Mouse (Mus musculus) kidney, postnatal 0 days (tissue): ENCODE data around the gene Csrnp3. TPM values are rescaled to one million over a fixed set of nuclear protein-coding genes. Genes with fewer than 3 reads are reported as not detected.

ENCODE experiments used
- ATAC-seq: fragments of 200-750 bp; cut with Nextera tagmentation; replicated peaks from 2 replicates; pipeline ENCODE4 v1.8.0; 2017; ENCODE audit warnings: low read depth, moderate number of reproducible peaks, moderate TSS enrichment, moderate library complexity; ENCODE audit not compliant: low FRiP score
- DNase-seq: peaks from one replicate; pipeline ENCODE4 v3.0.0-alpha.2; 2016; ENCODE audit warnings: low spot score
- H3K27ac ChIP-seq: fragments of 300-500 bp; sonication (generic); 2 replicates; pipeline ENCODE4 v1.5.1; 2014; ENCODE audit warnings: mild to moderate bottlenecking
- H3K27me3 ChIP-seq: fragments of 300-500 bp; sonication (generic); 2 replicates; pipeline ENCODE4 v1.6.1; 2014; ENCODE audit warnings: low read length, mixed read lengths; ENCODE audit not compliant: insufficient read depth
- H3K36me3 ChIP-seq: fragments of 300-500 bp; sonication (generic); 2 replicates; pipeline ENCODE4 v1.6.1; 2014; ENCODE audit warnings: low read length, mixed read lengths; ENCODE audit not compliant: insufficient read depth
- H3K4me1 ChIP-seq: fragments of 300-500 bp; sonication (generic); replicated peaks from 2 replicates; pipeline ENCODE4 v1.6.1; 2014; ENCODE audit warnings: antibody characterized with exemption, low read length, mixed read lengths; ENCODE audit not compliant: insufficient read depth
- H3K4me2 ChIP-seq: fragments of 300-500 bp; sonication (generic); 2 replicates; pipeline ENCODE4 v1.6.1; 2014; ENCODE audit warnings: mild to moderate bottlenecking, low read length, moderate library complexity, mixed read lengths
- H3K4me3 ChIP-seq: fragments of 300-500 bp; sonication (generic); replicated peaks from 2 replicates; pipeline ENCODE4 v1.5.1; 2014; ENCODE audit warnings: low read depth, low read length
- H3K9ac ChIP-seq: fragments of 300-500 bp; sonication (generic); 2 replicates; pipeline ENCODE4 v1.6.1; 2014; ENCODE audit warnings: low read depth, low read length
- H3K9me3 ChIP-seq: fragments of 300-500 bp; sonication (generic); replicated peaks from 2 replicates; pipeline ENCODE4 v1.6.1; 2016; ENCODE audit warnings: low read length, inconsistent platforms, mixed read lengths
- CTCF ChIP-seq: IDR thresholded peaks from 2 replicates; pipeline ENCODE4 v1.5.1; 2016; ENCODE audit warnings: antibody characterized with exemption, low read depth, mild to moderate bottlenecking, moderate library complexity
- WGBS: fragments of 180-500 bp; shearing (Covaris S2); extraction: QIAGEN DNeasy Blood & Tissue Kit; methylation state at CpG from one replicate; pipeline ENCODE4 v1.1.7; 2014; 5-methylcytosine and 5-hydroxymethylcytosine counted together
- polyA plus RNA-seq: library from polyadenylated mRNA; unstranded; fragments of >200 nt; fragmentation: Nextera tagmentation; extraction: Ambion mirVana; gene quantifications from 2 replicates; pipeline ENCODE4 v1.2.1, GENCODE M21; 2015

Csrnp3 gene
- polyA plus RNA-seq, 1 experiment from 2014 or later = 1.5 TPM

DNA sequence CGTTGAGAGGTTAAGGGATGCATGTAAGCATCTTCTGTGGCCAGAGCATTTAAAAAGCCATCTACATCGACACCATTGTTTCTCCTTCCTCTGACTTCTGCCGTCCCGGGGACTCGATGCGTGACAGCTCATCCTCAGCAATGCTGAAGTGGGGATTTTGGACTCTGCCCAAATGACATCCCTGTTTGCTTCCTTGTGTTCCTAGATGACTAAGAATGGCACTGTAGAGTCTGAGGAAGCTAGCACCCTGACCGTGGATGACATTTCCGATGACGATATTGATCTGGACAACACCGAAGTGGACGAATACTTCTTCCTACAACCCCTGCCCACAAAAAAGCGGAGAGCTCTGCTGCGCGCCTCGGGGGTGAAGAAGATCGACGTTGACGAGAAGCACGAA is 173.7 kb downstream of the Csrnp3 start:
- Histone ChIP-seq H3K4me2 (no peak overlapping the region), H3K4me3 (no peak overlapping the region), H3K27me3 (no peaks in the 10 kb centered on the region), H3K9me3 (no peaks in the 10 kb centered on the region), H3K27ac (no peak overlapping the region), H3K9ac (no peak overlapping the region), H3K36me3 (no peaks in the 10 kb centered on the region), H3K4me1 (no peaks in the 10 kb centered on the region)
- no peak for DNase-seq
- no peak for ATAC-seq
- WGBS = 88% methylated on average over 19 of the region's 19 CpGs
- no peak for TF ChIP-seq CTCF

DNA sequence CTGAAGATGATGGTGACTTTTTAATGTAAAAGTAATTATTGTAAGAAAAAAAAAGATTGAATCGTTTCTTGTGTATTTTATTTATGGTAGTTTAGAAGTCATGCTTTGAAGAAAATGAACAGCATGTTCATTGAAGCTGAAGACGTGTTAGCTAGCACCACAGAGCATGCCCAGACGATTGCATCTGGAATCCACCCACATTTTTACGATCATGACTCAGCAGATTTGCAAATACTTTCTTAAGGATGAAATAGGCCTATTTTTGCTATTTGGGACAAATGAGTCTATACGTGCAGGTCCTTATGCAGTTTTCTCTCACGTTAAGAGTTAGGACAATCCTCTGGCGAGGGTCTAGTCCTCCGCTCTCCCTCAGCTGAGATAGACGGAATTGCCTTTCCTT is 177.9 kb downstream of the Csrnp3 start:
- Histone ChIP-seq H3K4me3 (no peak overlapping the region), H3K36me3 (no peaks in the 10 kb centered on the region), H3K9me3 (no peaks in the 10 kb centered on the region), H3K4me1 (no peaks in the 10 kb centered on the region), H3K27me3 (no peaks in the 10 kb centered on the region), H3K9ac (no peak overlapping the region), H3K4me2 (no peak overlapping the region), H3K27ac (no peak overlapping the region)
- no peak for TF ChIP-seq CTCF
- ATAC-seq (no peak), DNase-seq (no peak)
- 82% methylated on average over 9 of the region's 9 CpGs for WGBS

DNA sequence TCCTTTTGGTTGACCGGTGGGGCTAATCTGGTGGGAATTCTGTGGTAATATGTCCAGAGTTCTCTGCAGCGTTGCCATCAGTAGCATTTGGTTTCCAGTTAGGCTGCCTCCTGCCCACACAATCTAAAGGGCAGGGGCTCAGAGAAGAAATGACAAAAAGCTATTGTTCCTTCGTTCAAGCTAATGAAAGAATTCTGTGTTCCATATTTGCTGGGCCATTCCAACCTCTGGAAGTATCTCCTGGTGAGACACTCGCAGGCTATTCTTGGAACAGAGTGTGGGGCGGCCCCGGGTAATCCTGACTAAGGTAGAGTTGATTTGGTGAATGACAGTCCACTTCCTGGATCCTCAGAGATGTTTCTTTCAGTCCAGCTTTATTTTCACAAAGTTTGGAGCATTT is 179.3 kb downstream of the Csrnp3 start:
- TF ChIP-seq CTCF = no peak
- 81% methylated on average over 6 of the region's 6 CpGs for WGBS
- Histone ChIP-seq H3K4me1 (no peaks in the 10 kb centered on the region), H3K4me3 (no peak overlapping the region), H3K9me3 (no peaks in the 10 kb centered on the region), H3K27ac (no peak overlapping the region), H3K4me2 (no peak overlapping the region), H3K27me3 (no peaks in the 10 kb centered on the region), H3K36me3 (no peaks in the 10 kb centered on the region), H3K9ac (no peak overlapping the region)
- DNase-seq = no peak
- no peak for ATAC-seq

DNA sequence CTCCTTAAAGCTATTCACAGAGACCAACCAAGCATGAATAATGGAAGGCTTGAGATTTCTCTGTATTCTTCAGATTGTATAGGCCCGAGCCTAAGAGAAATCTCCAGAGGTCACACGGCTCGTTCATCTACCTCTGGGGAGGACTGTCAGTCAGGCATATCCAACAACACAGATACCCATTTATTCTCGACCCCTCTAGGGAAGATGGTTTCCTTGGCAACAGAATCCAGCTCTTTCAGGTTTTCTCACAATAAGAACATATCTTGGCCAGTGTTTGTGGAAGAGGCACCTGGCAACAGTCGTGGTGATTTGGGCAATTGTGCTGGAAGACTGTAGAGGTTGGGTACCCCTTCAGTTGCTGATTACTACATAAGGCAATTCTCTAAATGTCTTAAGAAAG is 183.2 kb downstream of the Csrnp3 start:
- no peaks in the 10 kb centered on the region for H3K9me3 ChIP-seq
- DNase-seq (no peak), ATAC-seq (no peak)
- H3K27ac ChIP-seq = no peak overlapping the region
- no peak overlapping the region for H3K9ac ChIP-seq
- no peaks in the 10 kb centered on the region for H3K4me1 ChIP-seq
- H3K27me3 ChIP-seq = no peaks in the 10 kb centered on the region
- no peak overlapping the region for H3K4me3 ChIP-seq
- no peaks in the 10 kb centered on the region for H3K36me3 ChIP-seq
- H3K4me2 ChIP-seq = no peak overlapping the region
- WGBS = 34% methylated on average over 5 of the region's 5 CpGs
- TF ChIP-seq CTCF = no peak

DNA sequence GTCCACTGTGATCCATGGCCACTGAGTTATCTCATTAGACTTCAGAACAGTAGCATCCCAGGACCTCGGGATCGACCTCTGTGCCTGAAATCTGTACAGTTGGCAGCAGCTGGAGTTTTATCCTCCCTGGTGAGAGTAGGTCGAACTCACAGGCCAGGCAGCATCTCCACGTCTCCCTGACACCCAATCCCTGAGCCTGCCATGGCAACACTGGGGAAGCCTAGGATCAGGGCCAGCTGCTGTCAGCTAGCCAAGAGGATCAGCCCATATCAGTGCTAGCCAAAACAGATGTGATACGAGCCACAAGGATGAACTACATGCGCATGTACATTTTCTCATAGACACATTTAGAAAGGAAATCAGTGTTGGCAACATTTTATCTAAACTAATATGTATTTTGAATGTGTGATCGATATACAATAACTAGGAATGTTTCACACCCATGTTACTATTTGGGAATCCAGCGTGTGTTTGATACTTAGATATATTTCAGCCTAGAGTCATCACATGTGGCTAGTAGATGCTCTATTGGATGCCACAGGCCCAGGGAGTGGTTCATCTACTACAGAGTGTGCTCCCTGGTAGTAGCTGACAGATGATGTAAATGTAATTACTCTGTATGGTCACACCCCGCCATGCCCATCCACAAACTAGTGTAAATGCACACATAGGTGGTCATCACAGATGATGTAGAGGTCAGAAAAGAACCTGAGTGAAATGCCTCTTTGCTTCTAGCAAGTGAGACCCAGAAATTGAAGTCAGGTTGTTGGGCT is 189.5 kb downstream of the Csrnp3 start:
- TF ChIP-seq CTCF = no peak
- no peak for ATAC-seq
- H3K4me2 ChIP-seq = no peak overlapping the region
- H3K9me3 ChIP-seq = no peaks in the 10 kb centered on the region
- 65% methylated on average over 9 of the region's 9 CpGs for WGBS
- no peaks in the 10 kb centered on the region for H3K36me3 ChIP-seq
- DNase-seq = no peak
- no peak overlapping the region for H3K4me3 ChIP-seq
- H3K9ac ChIP-seq = no peak overlapping the region
- H3K4me1 ChIP-seq = no peaks in the 10 kb centered on the region
- no peak overlapping the region for H3K27ac ChIP-seq
- H3K27me3 ChIP-seq = no peaks in the 10 kb centered on the region

DNA sequence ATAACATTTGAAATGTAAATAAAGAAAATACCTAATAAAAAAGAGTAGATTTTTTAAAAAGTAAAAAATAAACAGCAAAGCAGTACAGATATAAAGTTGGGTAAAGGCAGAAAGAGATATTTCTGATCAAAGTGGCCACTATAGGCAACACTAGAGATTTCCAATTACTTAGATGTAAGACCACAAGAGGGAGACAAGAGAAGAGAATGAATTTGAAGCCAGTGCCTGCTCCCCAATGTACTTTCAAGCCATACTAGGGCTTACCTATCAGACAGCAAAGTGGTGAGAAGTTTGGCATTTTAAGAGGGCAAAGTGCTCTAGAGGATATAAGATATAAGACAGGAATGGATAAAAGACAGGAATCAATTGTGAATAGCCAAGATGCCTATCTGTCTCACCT is 195.0 kb downstream of the Csrnp3 start:
- H3K4me3 ChIP-seq = no peak overlapping the region
- DNase-seq (peak; percentile 15), ATAC-seq (no peak)
- peak; percentile 42 for TF ChIP-seq CTCF
- no peaks in the 10 kb centered on the region for H3K4me1 ChIP-seq
- no peaks in the 10 kb centered on the region for H3K27me3 ChIP-seq
- no peak overlapping the region for H3K4me2 ChIP-seq
- H3K9ac ChIP-seq = no peak overlapping the region
- H3K9me3 ChIP-seq = no peaks in the 10 kb centered on the region
- H3K36me3 ChIP-seq = no peaks in the 10 kb centered on the region
- no peak overlapping the region for H3K27ac ChIP-seq
